Mouse (Mus musculus) forebrain, embryonic 10.5 days (tissue): ENCODE measurements around the gene Smg6. TPM values are rescaled to one million over a fixed set of nuclear protein-coding genes. Genes with fewer than 3 reads are reported as not detected.

Experiments
- DNase-seq: peaks from one replicate; pipeline ENCODE4 v3.0.0-alpha.2; 2017; ENCODE audit warnings: low spot score; ENCODE audit errors: extremely low spot score
- H3K27ac ChIP-seq: fragments of 300-500 bp; sonication (generic); 2 replicates; pipeline ENCODE4 v1.5.1; 2016; ENCODE audit warnings: mild to moderate bottlenecking
- H3K27me3 ChIP-seq: fragments of 300-500 bp; sonication (generic); 2 replicates; pipeline ENCODE4 v1.6.1; 2016; ENCODE audit warnings: mild to moderate bottlenecking; ENCODE audit not compliant: poor library complexity, severe bottlenecking
- H3K36me3 ChIP-seq: fragments of 300-500 bp; sonication (generic); replicated peaks from 2 replicates; pipeline ENCODE4 v1.6.1; 2016; ENCODE audit warnings: mild to moderate bottlenecking, moderate library complexity
- H3K4me1 ChIP-seq: fragments of 300-500 bp; sonication (generic); 2 replicates; pipeline ENCODE4 v1.6.1; 2016
- H3K4me3 ChIP-seq: fragments of 300-500 bp; sonication (generic); 2 replicates; pipeline ENCODE4 v1.5.1; 2016; ENCODE audit warnings: mild to moderate bottlenecking, moderate library complexity
- H3K9me3 ChIP-seq: fragments of 300-500 bp; sonication (generic); 2 replicates; pipeline ENCODE4 v1.6.1; 2016; ENCODE audit warnings: mild to moderate bottlenecking, moderate library complexity
- WGBS: fragments of 180-500 bp; shearing (Covaris S2); methylation state at CpG from one replicate; pipeline ENCODE4 v1.1.7; 2016; 5-methylcytosine and 5-hydroxymethylcytosine counted together
- polyA plus RNA-seq: library from polyadenylated mRNA; unstranded; fragments of >200 nt; fragmentation: Nextera tagmentation; extraction: Ambion mirVana; gene quantifications from 2 replicates; pipeline ENCODE4 v1.2.1, GENCODE M21; 2016

The Smg6 gene
- polyA plus RNA-seq, 1 experiment from 2014 or later, result 18.5 TPM

- 84% methylated on average over 18 of the region's 18 CpGs for WGBS
- Histone ChIP-seq H3K4me1 (peaks cover 22% of the 10 kb centered on the region), H3K27ac (peak overlapping the region; percentile 16; the same call in 1 of the 2 replicates), H3K4me3 (no peak overlapping the region), H3K36me3 (peaks cover 59% of the 10 kb centered on the region), H3K27me3 (no peaks in the 10 kb centered on the region), H3K9me3 (no peaks in the 10 kb centered on the region)
- DNase-seq, result no peak
Observed at GRCm38 (mm10) chr11:75152603-75153557, 227.3 kb downstream of the Smg6 start.

GRCm38 (mm10) chr11:75154053-75154585 is 228.5 kb downstream of the Smg6 start:
- no peak overlapping the region for H3K4me3 ChIP-seq
- H3K27me3 ChIP-seq, result no peaks in the 10 kb centered on the region
- no peaks in the 10 kb centered on the region for H3K9me3 ChIP-seq
- H3K4me1 ChIP-seq, result peaks cover 24% of the 10 kb centered on the region
- H3K36me3 ChIP-seq, result peaks cover 58% of the 10 kb centered on the region
- DNase-seq, result no peak
- H3K27ac ChIP-seq, result no peak overlapping the region
- WGBS, result 82% methylated on average over 6 of the region's 6 CpGs

DNA sequence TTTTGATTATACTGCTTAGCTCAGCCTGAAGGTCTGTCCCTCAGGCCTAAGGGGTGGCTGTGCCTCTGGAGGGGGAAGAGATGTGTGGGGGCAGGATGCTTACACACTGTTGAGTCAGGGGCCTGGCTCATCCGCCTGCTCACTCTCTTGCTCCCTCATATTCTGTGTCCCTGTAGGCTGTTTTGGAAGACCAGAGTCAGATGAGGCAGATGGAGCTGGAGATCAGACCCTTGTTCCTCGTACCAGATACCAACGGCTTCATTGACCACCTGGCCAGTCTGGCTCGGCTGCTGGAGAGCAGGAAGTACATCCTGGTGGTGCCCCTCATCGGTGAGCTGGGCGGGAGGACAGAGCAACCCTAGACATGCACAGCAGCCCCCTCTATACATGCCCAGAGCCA is 230.4 kb downstream of the Smg6 start:
- no peaks in the 10 kb centered on the region for H3K27me3 ChIP-seq

GRCm38 (mm10) chr11:75156416-75156815 is 230.8 kb downstream of the Smg6 start:
- no peak overlapping the region for H3K4me3 ChIP-seq
- peaks cover 24% of the 10 kb centered on the region for H3K4me1 ChIP-seq
- WGBS, result 73% methylated on average over 5 of the region's 5 CpGs
- peaks cover 60% of the 10 kb centered on the region for H3K36me3 ChIP-seq
- no peaks in the 10 kb centered on the region for H3K27me3 ChIP-seq
- peak overlapping the region; percentile 15; the same call in 1 of the 2 replicates for H3K27ac ChIP-seq
- DNase-seq, result no peak
- no peaks in the 10 kb centered on the region for H3K9me3 ChIP-seq

More for the DNA sequence above, 230.4 kb downstream of the Smg6 start:
- Histone ChIP-seq H3K36me3 (peaks cover 59% of the 10 kb centered on the region), H3K4me3 (no peak overlapping the region), H3K9me3 (no peaks in the 10 kb centered on the region), H3K27ac (peak overlapping the region; percentile 15; the same call in 1 of the 2 replicates), H3K4me1 (peaks cover 24% of the 10 kb centered on the region)
- 86% methylated on average over 6 of the region's 6 CpGs for WGBS
- no peak for DNase-seq

GRCm38 (mm10) chr11:75157037-75157436 is 231.4 kb downstream of the Smg6 start:
- Histone ChIP-seq H3K9me3 (no peaks in the 10 kb centered on the region), H3K27ac (no peak overlapping the region), H3K36me3 (peaks cover 66% of the 10 kb centered on the region)

DNA sequence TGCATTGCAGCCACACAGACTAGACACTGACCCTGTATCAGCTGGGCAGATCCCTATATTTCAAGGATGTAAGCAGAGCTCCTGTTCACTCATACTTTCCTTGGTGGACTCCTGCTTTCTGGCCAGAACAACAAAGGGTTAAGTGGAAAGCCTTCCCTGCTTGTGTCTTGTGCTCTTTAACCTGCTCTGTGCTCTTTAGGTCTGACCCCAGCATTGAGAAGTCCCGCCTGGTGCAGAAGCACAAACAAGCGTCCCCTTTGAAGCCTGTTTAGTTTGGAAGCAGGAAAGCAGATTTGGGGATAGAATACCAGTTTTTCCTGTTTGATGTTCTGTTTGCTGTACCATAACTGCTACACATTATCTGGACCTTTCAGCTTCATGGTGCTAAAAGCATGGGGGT is 232.3 kb downstream of the Smg6 start:
- H3K9me3 ChIP-seq, result no peaks in the 10 kb centered on the region
- peaks cover 24% of the 10 kb centered on the region for H3K4me1 ChIP-seq
- 46% methylated on average over 2 of the region's 2 CpGs for WGBS
- no peak overlapping the region for H3K4me3 ChIP-seq
- H3K27me3 ChIP-seq, result peaks cover 8% of the 10 kb centered on the region
- DNase-seq, result no peak
- H3K27ac ChIP-seq, result no peak overlapping the region
- H3K36me3 ChIP-seq, result peaks cover 72% of the 10 kb centered on the region

More at GRCm38 (mm10) chr11:75157037-75157436, 231.4 kb downstream of the Smg6 start:
- DNase-seq, result no peak
- Histone ChIP-seq H3K27me3 (no peaks in the 10 kb centered on the region; the same call in 1 of the 2 replicates), H3K4me3 (no peak overlapping the region), H3K4me1 (peaks cover 24% of the 10 kb centered on the region)
- 64% methylated on average over 4 of the region's 4 CpGs for WGBS

DNA sequence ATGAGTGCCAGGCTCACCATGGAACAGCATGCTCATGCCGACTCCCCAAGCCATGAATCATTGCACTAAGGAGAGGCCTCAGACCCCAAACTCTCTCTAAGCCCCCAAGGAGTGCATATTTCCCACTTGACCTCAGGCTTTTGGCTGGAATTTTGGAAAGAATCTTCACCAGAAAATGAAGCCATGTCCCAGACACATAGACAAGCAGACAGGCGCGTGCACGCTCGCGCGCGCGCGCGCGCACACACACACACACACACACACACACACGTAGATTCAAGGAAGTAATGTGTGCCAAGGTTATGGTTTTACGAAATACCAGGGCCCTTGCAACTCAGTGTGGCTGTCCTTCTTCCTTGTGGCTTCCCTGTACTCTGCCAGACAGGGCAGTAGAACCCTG is 232.8 kb downstream of the Smg6 start:
- H3K27ac ChIP-seq, result no peak overlapping the region
- peaks cover 24% of the 10 kb centered on the region for H3K4me1 ChIP-seq
- 93% methylated on average over 14 of the region's 14 CpGs for WGBS
- no peak for DNase-seq
- H3K4me3 ChIP-seq, result no peak overlapping the region
- H3K9me3 ChIP-seq, result no peaks in the 10 kb centered on the region
- peaks cover 73% of the 10 kb centered on the region for H3K36me3 ChIP-seq
- H3K27me3 ChIP-seq, result peaks cover 13% of the 10 kb centered on the region

DNA sequence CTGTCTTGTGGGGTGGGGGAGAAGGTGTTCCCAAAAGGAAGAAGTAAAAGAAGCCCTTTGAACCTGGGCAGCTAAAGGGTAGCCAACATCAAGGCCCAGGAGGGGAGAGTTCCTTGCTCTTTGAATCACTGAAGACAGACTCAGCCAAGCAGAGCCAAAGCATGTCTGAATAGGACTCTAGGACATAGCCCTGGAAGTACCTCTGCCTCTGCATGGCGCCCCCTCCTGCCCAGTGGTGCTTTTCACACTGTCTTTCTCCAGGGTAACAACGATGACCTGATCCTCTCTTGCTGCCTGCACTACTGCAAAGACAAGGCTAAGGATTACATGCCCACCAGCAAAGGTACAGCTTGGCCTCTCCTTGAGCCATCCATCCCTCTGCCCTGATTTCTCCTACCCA is 233.9 kb downstream of the Smg6 start:
- peaks cover 71% of the 10 kb centered on the region for H3K36me3 ChIP-seq
- no peak for DNase-seq
- peaks cover 24% of the 10 kb centered on the region for H3K27me3 ChIP-seq

GRCm38 (mm10) chr11:75160954-75161353 is 235.3 kb downstream of the Smg6 start:
- no peaks in the 10 kb centered on the region for H3K9me3 ChIP-seq
- WGBS, result 90% methylated on average over 7 of the region's 7 CpGs
- peaks cover 35% of the 10 kb centered on the region for H3K4me1 ChIP-seq
- H3K36me3 ChIP-seq, result peaks cover 71% of the 10 kb centered on the region
- H3K27ac ChIP-seq, result no peak overlapping the region
- H3K27me3 ChIP-seq, result peaks cover 38% of the 10 kb centered on the region
- no peak overlapping the region for H3K4me3 ChIP-seq
- DNase-seq, result no peak

More for the DNA sequence above, 233.9 kb downstream of the Smg6 start:
- H3K27ac ChIP-seq, result no peak overlapping the region
- WGBS, result 54% methylated on average over 2 of the region's 2 CpGs
- no peaks in the 10 kb centered on the region for H3K9me3 ChIP-seq
- H3K4me3 ChIP-seq, result no peak overlapping the region
- peaks cover 24% of the 10 kb centered on the region for H3K4me1 ChIP-seq

DNA sequence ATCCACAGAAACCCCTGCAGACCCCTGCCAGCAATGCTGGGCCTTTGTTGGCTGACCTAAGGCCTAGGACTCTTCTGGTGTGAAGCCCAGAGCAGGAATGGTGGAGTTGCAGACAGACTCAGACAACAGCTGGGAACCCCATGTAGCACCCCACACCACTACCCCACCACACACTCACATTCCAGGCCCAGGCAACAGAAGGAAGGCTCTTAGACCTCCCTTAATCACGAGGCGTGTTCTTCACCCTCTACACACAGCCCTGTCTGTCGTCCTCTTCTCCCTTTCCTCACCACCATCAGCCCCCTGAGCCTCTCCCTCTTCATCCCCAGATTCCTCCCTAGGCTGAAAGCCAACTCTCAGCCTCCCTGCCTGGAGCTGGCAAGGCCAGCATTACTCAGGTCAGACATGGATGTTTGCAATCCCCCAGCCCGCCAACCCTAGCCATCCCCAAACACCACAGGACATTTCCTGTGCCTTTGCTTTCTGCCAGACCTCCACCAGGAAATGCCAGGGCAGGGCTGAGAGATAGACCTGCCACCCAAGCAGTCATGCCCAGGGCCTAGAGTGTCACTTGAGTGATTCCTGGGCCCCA is 235.9 kb downstream of the Smg6 start:
- Histone ChIP-seq H3K9me3 (no peaks in the 10 kb centered on the region), H3K27ac (no peak overlapping the region), H3K36me3 (peaks cover 66% of the 10 kb centered on the region), H3K27me3 (peaks cover 44% of the 10 kb centered on the region), H3K4me3 (no peak overlapping the region), H3K4me1 (peaks cover 35% of the 10 kb centered on the region)
- WGBS, result 84% methylated on average over 4 of the region's 4 CpGs
- no peak for DNase-seq

- peaks cover 60% of the 10 kb centered on the region for H3K36me3 ChIP-seq
Observed at GRCm38 (mm10) chr11:75162591-75163080, 237.0 kb downstream of the Smg6 start.

DNA sequence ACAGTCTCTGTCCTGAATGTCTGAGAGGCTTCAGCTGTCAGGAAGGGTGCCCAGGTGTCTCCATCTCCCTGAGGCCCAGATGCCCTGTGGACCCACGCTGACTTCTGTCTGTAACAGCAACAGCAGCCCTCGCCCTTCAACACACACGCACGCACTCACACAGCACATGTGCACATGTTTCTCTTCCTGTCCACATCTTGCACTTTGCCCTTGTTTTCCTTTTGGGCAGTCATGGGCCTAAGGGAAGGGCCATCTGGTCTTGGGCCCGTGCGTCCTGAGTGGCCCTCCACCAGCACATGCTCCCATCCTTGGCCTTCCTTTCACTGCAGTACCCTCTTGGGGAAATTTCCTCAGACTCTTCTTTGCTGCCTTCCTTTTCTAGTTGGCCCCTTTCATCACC is 237.8 kb downstream of the Smg6 start:
- no peak overlapping the region for H3K27ac ChIP-seq
- no peak for DNase-seq
- peaks cover 54% of the 10 kb centered on the region for H3K36me3 ChIP-seq
- 77% methylated on average over 6 of the region's 6 CpGs for WGBS
- peaks cover 62% of the 10 kb centered on the region for H3K27me3 ChIP-seq
- no peaks in the 10 kb centered on the region for H3K9me3 ChIP-seq
- H3K4me3 ChIP-seq, result no peak overlapping the region
- H3K4me1 ChIP-seq, result peaks cover 39% of the 10 kb centered on the region

More at GRCm38 (mm10) chr11:75162591-75163080, 237.0 kb downstream of the Smg6 start:
- H3K4me1 ChIP-seq, result peaks cover 39% of the 10 kb centered on the region
- no peak for DNase-seq
- 92% methylated on average over 12 of the region's 12 CpGs for WGBS
- H3K4me3 ChIP-seq, result no peak overlapping the region
- H3K27ac ChIP-seq, result no peak overlapping the region
- H3K9me3 ChIP-seq, result no peaks in the 10 kb centered on the region
- peaks cover 55% of the 10 kb centered on the region for H3K27me3 ChIP-seq
